Mouse (Mus musculus) ES-E14 (cell line): ENCODE measurements around the gene Best1. TPM values are rescaled to one million over a fixed set of nuclear protein-coding genes. Genes with fewer than 3 reads are reported as not detected.

Experiments
- DNase-seq: peaks from one replicate; pipeline ENCODE4 v3.0.0-alpha.2; 2013; ENCODE audit warnings: low read depth, low spot score
- H3K27ac ChIP-seq: 2 replicates; pipeline ENCODE4 v1.5.1; 2012; ENCODE audit warnings: low read depth, mild to moderate bottlenecking, low read length, moderate library complexity, mixed read lengths; ENCODE audit not compliant: poor library complexity, insufficient read depth, severe bottlenecking
- H3K36me3 ChIP-seq: 2 replicates; pipeline ENCODE4 v1.6.1; 2012; ENCODE audit warnings: mild to moderate bottlenecking, low read length, moderate library complexity, mixed read lengths; ENCODE audit not compliant: control insufficient read depth, poor library complexity, insufficient read depth, severe bottlenecking
- H3K4me1 ChIP-seq, 2 experiments: fragments of 150-350 bp in 1 of 2; sonication (generic) in 1 of 2; 2 replicates each; pipeline ENCODE4 v1.6.1; 2012; ENCODE audit warnings: low read length in 2 of 2, mild to moderate bottlenecking in 1 of 2, mixed read lengths in 1 of 2; ENCODE audit not compliant: control insufficient read depth in 2 of 2, insufficient read depth in 2 of 2, poor library complexity in 1 of 2
- H3K4me3 ChIP-seq, 2 experiments: fragments of 150-350 bp in 1 of 2; sonication (generic) in 1 of 2; 2 replicates each; pipeline ENCODE4 v1.5.1; 2012; ENCODE audit warnings: low read length in 2 of 2, low read depth in 1 of 2, mild to moderate bottlenecking in 1 of 2, mixed read lengths in 1 of 2; ENCODE audit not compliant: insufficient read depth in 1 of 2, poor library complexity in 1 of 2, severe bottlenecking in 1 of 2
- H3K9ac ChIP-seq: 2 replicates; pipeline ENCODE4 v1.6.1; 2012; ENCODE audit warnings: low read depth, mild to moderate bottlenecking, low read length, mixed read lengths; ENCODE audit not compliant: poor library complexity, insufficient read depth, severe bottlenecking
- H3K9me3 ChIP-seq: fragments of 150-350 bp; sonication (generic); 2 replicates; pipeline ENCODE4 v1.6.1; 2012; ENCODE audit warnings: low read depth, mild to moderate bottlenecking, low read length; ENCODE audit not compliant: control insufficient read depth, insufficient read depth
- CHD2 ChIP-seq: IDR thresholded peaks from 2 replicates; pipeline ENCODE4 v1.6.1; 2014; ENCODE audit warnings: mild to moderate bottlenecking, low read depth, low read length, inconsistent platforms
- HCFC1 ChIP-seq: IDR thresholded peaks from 2 replicates; pipeline ENCODE4 v1.6.1; 2012; ENCODE audit warnings: low read length, inconsistent platforms, borderline replicate concordance; ENCODE audit not compliant: insufficient read depth
- MAFK ChIP-seq: IDR thresholded peaks from 2 replicates; pipeline ENCODE4 v1.6.1; 2014; ENCODE audit warnings: mild to moderate bottlenecking, low read depth, low read length, inconsistent platforms; ENCODE audit not compliant: insufficient read depth
- ZC3H11A ChIP-seq: IDR thresholded peaks from 2 replicates; pipeline ENCODE4 v1.6.1; 2012; ENCODE audit warnings: low read depth, mild to moderate bottlenecking, inconsistent platforms, low read length, borderline replicate concordance
- ZNF384 ChIP-seq: IDR thresholded peaks from 2 replicates; pipeline ENCODE4 v1.6.1; 2012; ENCODE audit warnings: low read depth, low read length, inconsistent platforms
- in situ Hi-C, 2 experiments: fragments of 600-800 bp; cut with MboI; formaldehyde crosslinking; loops; one replicate each; pipeline ENCODE4 v1.15.1; 2025; ENCODE audit warnings: low sequenced_read_pairs in 2 of 2, inconsistent platforms in 1 of 2; ENCODE audit not compliant: unreplicated experiment in 2 of 2
- total RNA-seq: library from RNA; depleted of rRNA; stranded (reverse); fragments of 300-350 nt; gene quantifications from 2 replicates; pipeline ENCODE4 v1.2.3, GENCODE M21; 2012

The Best1 gene
- total RNA-seq, 1 experiment, result 0.62 TPM

DNA sequence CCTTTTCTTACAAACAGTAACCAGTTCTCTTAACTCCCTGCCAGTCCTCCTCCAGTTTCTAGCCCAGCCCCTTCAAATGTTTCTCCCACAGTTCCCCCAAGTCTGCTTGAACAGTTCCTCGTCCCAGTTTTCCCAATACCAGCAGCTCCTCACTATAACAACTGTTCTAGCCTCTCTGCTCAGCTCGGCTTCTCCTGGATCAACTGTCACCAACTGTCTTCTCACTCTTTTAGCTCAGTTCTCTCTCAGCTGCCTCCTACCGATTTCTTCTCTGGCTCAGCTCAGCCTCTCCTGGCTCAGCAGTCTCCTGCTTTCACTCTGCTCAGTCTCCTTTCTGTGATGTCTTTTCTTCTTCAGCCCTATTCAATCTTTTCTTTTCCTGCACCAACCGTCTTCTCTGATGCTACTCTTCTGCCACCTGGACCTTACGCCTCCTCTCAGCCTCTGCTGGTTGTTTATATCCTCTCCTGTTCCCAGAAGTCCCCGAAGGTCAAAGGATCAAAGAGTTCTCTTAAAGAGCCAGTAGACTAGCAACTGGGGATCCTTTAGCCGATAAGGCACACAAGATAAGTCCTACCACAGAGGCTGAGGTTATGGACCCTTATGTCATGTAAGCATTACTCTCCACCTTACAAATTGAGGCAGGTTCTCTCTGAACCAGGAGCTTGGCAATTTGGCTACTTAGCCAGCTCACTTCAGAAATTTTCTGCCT, 37.1 kb downstream of the Best1 start:
- Histone ChIP-seq H3K4me1 (peaks cover 0 to 6% of the 10 kb centered on the region in 2 experiments; a peak in 1 of 4 replicates), H3K4me3 (no peak overlapping the region), H3K9ac (no peak overlapping the region), H3K27ac (no peak overlapping the region), H3K9me3 (no peaks in the 10 kb centered on the region), H3K36me3 (no peaks in the 10 kb centered on the region)
- no peak for DNase-seq
- no peak for TF ChIP-seq MAFK
- no peak for TF ChIP-seq ZC3H11A
- no peak for TF ChIP-seq CHD2
- in situ Hi-C loops, result no loop called here

DNA sequence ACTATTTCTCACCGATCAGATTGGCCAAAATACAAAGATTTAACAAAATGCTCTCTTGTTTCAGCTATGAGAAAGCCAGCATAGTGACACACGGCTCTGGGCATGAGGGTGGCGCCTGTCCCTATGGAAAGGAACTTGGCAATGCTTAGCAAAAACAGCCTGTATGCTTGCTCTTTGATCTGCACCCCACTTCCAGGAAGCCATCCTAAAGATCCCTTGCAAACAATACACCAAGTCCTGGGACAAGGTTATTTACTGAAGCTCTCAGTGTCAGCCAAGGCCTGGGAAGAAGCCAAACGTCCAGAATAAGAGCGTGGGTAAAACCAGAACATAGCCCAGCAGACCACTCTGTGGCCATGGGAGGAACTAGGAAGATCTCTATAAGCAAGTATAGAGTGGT, 40.7 kb downstream of the Best1 start:
- TF ChIP-seq MAFK, result no peak
- no peak for TF ChIP-seq ZC3H11A
- no peak for TF ChIP-seq HCFC1
- TF ChIP-seq CHD2, result no peak
- no peak for TF ChIP-seq ZNF384

DNA sequence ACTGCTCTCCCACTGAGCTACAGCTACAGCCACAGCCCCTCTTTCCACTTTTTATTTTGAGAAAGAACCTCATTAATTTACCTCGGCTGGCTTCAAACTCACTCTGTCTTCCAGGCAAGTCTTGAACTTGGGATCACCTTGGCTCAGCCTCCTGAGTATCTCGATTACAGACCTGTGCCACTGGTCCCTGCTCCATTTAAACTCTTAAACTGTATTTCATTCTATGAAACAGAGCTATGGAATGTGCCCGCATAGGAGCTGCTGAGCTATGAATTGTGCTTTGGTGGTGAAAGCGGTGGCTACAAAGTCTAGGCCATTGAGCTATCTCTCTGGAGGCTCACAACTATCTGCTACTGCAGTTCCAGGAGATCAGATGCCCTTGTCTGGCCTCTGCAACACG, 43.5 kb downstream of the Best1 start:
- TF ChIP-seq ZC3H11A (no peak), CHD2 (no peak), MAFK (no peak)
- Histone ChIP-seq H3K4me3 (no peak overlapping the region), H3K4me1 (no peaks in the 10 kb centered on the region), H3K9ac (no peak overlapping the region), H3K27ac (no peak overlapping the region), H3K36me3 (no peaks in the 10 kb centered on the region), H3K9me3 (no peaks in the 10 kb centered on the region)
- in situ Hi-C loops, result no loop called here
- no peak for DNase-seq

More for the DNA sequence above, 40.7 kb downstream of the Best1 start:
- H3K4me1 ChIP-seq, result peaks cover 0 to 6% of the 10 kb centered on the region in 2 experiments; a peak in 1 of 4 replicates
- H3K27ac ChIP-seq, result no peak overlapping the region
- H3K4me3 ChIP-seq, result no peak overlapping the region
- in situ Hi-C loops, result no loop called here
- no peak overlapping the region for H3K9ac ChIP-seq
- no peaks in the 10 kb centered on the region for H3K36me3 ChIP-seq
- no peaks in the 10 kb centered on the region for H3K9me3 ChIP-seq
- DNase-seq, result no peak

DNA sequence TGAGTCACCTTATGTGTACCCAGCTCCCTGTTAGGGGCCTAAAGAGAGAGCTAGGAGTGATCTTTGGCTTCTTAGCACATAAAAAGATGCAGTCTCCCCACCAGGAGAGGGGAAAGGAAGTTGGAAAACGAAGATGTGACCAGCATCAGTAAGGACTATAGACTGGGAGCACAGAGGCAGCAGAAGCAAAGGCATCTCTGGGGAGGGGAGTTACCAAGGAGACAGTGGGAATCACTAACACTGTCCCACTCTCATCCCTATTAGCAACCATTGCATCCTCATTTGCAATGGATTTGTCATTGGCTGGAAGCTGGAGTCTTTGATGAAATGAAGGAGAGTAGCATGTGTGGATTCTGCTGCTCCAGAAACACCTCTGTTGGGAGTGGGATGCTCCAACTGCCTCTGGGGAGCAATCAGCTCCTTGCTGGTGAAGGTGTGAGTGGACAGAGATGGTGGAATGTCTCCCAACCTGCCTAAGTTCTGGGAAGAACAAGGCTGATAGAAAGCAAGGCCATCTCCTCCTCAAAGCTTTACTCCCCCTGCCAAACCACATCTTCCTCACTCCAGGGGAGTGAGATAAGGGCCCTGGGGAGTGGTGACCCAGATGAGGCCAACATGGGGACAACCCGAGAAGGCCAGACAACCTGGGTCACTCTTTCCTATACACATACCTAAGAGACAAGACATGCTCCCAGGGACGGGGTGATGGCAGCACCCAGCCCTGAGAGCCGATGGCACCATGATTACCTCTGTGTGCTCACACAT, 44.6 kb downstream of the Best1 start:
- in situ Hi-C loops, result no loop called here
- TF ChIP-seq CHD2, result no peak
- no peak for TF ChIP-seq ZC3H11A
- TF ChIP-seq HCFC1, result no peak
- no peak for TF ChIP-seq ZNF384
- no peak for TF ChIP-seq MAFK
- Histone ChIP-seq H3K9me3 (no peaks in the 10 kb centered on the region), H3K4me3 (no peak overlapping the region), H3K9ac (no peak overlapping the region), H3K36me3 (no peaks in the 10 kb centered on the region), H3K27ac (no peak overlapping the region), H3K4me1 (no peaks in the 10 kb centered on the region)
- DNase-seq, result no peak

DNA sequence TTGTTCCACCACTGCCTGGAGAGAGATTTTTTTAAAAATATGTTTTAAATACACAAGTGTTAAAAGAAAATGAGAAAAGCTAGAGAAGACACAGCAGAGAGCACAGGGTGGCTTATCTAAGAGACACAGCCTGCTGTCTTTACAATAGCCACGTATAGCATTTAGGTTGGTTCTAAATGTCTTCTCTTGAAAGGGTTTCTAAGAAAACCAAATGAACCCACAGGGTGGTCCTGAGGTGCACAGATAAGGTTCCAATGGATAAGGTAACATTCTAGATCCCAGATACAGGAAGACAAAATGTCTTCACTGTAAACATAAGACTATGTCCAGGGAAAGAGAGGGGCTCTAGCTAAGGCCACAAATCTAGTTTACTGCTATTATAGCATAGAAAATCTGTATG, 46.0 kb downstream of the Best1 start:
- Histone ChIP-seq H3K4me1 (no peaks in the 10 kb centered on the region), H3K9ac (no peak overlapping the region), H3K36me3 (no peaks in the 10 kb centered on the region), H3K4me3 (no peak overlapping the region), H3K27ac (no peak overlapping the region), H3K9me3 (no peaks in the 10 kb centered on the region)
- no peak for DNase-seq
- in situ Hi-C loops, result no loop called here
- TF ChIP-seq HCFC1 (no peak), ZC3H11A (no peak), CHD2 (no peak), MAFK (no peak), ZNF384 (no peak)
